Mouse (Mus musculus): ENCODE results near the gene Cryba2.

The Cryba2 gene

DNA sequence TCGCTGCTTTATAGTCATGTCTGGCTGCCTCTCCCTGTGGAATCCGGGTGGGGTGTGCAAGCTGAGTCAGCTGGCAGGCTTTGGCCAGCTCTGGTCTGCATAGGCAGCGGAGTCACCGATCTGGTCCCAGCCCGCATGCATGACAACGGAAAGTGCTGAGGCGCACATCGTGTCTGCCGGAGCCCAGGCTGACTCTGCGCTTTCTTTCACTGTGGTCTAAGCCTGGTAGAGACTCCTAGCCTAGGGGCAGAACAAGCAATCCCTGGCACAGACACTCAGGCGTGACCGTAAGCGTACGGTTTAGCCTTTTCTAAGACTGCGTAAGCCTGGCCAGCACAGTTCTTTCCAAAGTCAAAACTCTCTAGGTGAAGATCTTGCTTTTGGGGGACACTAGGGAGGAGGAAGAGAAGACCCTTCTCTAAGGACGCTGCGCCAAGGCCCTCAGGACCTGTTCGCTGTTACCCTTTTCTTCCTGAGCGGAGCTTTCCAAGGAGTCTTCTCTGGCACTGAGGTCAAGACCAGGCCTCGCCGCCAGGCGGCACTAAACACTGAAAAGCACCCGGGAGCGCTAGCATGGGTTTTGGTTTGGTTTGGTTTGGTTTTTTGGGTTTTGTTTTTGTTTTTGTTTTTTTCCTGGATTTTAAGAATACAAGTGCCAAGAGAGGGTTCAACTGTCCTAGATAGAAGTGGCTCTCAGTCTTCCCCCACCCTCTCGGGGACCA, at the start of gene Cryba2:
TSS of gene Cryba2 (minus strand) at position 10 of the 722 bp plus-strand sequence.
- peak in 1 of 2 experiments; percentile 11 for DNase-seq

DNA sequence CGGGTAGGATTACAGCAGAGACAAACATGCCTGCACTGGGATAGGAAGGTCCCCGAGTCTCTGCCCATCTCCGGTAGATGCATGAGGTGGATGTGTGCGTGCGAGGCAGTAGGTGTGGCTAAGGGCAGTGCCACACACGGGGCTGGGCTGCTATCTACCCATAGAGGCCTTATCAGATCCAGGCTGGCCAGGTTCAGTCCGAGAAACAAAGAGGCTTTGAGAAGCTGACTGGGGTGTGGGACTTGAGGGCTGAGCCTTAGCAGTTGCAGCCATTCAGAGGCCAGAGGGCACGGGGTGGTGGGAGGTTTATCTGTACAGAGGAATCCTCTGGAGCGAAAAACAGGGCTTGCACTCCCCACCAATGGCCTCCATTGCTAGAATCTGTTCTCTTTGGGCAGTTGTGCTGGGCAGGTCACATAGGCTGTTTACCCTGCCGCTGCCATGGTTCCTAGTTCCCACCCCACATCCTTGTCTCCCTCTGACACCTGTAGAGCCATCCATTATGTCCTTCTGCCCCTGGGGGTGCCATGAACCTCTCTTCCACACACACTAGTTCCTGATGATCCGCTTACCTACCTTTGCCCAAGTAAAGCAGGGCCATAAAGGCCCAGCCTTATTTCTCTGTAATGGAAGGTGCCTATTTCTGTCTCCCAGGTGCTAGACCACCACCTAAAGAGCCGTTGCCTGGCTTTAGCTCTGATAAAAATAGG, 48.9 kb upstream of the Cryba2 start:
- no peak for DNase-seq

DNA sequence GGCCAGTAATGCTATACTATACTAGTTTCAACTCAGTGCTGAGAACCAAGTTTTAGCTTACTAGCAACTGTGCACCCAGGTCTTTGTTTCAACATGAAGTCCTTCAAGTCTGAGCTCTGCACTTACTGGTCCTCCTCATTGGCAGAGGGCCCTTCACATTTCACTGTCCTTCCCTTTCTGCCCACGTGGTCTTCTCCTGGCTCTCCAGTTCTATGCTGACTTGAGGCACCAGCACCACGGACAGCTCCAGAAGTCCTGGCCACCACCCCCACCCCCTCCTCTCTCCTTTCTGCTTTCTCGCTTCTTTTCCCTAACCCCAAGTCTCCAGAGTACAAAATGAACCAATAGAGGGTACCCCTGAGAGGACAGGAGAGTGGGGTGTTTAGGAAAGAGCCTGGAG, 46.8 kb upstream of the Cryba2 start:
- DNase-seq: no peak

DNA sequence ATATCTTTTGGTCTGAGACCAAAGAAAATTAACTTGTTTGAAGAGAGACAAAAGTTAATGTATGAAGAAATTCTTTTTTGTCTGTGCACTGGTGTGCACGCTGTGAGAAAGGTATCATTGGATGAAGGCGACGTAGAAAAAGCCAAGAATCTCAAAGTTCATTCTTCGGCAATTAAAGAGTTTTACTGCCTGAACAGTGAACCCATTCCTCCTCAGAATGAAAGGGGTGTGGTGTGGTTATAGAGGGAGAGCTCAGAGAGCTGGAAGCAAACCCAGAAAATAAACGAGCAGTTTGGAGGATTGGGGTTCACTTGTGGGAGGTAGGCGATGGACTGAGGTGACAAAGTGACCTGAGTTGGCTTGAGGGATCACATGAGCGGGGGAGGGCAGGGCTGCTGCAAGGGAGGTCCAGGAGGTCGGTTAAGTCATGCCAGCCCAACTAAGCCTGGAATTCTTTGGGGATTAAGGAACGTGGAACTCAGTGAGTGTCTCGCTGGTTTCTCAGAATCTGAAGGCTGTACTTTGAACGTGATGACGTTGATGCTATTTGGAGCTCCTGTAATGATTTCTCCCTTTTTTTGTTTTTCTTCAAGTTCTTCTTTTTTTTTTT, 43.4 kb upstream of the Cryba2 start:
- DNase-seq: no peak

DNA sequence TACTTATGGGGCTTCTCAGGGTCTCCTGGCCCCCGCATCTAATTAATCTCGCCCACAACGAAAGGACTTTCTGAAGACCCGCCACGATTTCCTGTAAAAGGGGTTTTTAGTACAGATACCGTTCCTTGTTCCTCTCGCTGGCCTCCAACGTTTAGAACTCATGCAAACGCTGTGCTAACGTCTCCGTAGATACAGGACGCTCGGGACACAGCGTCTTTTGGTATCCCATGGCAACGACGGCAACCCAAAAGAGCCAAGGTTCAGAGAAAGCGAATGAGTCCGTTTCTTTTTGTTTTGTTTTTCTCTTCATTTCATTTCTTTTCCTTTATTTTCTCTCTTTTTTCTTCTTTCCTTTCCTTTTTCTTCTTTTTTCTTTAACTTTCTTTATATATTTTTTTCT, 42.5 kb upstream of the Cryba2 start, which contains the start of gene Cfap65:
TSS of gene Cfap65 (minus strand) at position 198 of the 400 bp plus-strand sequence.
- DNase-seq: no peak

DNA sequence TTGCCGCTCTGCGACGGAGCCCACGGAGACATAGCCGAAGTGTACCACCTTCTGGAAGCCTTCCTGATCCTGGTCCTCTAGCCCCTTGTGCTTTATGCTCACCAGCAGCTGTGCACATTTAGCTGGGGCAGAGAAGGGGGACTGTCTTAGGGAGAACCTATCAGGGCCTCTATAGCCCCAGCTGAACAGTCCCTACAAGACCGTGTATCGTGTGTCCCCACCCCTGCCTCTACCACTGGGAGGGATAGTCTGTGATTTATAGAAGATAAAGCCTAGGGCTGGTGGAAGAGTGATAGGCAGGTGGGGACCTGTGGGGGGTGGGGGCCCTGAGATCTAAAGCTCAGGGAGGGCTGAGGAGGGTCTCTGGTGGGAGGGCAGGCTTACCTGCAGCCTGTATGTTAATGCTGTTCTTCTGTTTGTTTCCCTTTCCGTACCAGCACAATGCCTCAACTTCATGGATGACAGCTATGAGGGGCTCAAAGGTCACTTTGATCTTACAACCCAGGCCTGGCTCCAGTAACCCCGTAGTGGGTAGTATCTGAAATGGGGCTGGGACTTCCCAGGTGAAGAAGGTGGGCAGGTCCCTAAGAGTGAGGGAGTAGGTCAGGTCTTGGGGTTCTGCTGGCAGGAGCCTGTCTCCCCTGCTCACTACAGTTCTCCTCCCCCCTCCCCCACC, 34.8 kb upstream of the Cryba2 start:
- no peak for DNase-seq

DNA sequence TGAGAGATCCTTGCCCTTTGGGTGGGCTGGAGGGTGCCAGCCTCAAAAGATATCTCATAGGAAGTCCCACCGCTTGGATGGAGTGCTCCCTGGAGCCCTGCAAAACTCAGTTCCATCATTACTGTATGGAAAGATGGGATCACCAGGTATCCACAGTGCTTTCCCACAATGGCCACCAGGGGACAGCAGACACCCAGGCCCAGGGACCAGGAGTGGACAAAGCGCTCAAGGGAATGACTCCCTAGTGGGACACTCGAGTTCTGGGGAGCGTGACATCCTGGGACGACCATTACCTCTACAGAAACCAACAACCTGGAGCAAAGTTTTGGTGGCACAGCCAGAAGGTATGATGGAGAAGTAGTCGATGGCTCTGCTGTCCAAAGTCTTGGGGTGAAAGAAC, 33.8 kb upstream of the Cryba2 start:
- DNase-seq: no peak

DNA sequence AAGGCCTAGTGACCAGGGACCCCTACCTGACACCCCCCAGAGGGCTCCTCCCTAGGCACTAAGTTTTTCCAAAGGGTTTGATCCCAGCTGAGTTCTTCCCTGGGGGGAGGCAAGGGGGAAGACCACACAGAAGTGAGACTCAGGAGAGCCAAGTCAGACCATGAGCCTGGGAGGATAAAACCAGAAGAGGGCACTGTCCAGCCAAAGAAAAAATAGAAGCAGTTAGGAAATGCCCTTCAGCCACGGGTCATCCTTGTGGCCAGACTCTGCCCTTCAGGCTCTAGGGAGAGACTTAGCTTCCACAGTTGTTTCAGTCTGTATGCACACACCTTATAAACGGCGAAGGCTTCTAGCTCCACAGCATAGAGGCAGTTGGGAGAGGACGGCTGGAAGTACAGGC, 31.5 kb upstream of the Cryba2 start:
- no peak for DNase-seq

DNA sequence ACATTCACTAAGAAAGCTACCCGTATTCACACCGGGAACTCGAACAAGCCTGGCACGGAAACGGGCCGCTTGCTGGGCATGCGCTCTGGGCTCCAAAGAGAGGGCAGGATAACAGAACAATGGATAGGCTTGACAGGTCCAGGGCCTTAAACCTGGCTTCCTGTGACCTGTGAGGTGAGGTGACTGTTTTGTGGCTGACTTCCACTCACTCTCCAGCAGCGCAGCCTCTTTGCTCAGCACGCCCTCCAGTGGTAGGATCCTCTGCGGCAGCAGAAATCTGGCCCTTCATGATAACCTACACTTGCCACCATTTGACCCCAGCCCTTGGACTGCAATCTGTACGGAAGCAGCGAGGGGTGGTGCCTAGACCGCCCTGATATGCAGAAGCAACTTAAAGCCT, 22.8 kb upstream of the Cryba2 start:
- DNase-seq: no peak

DNA sequence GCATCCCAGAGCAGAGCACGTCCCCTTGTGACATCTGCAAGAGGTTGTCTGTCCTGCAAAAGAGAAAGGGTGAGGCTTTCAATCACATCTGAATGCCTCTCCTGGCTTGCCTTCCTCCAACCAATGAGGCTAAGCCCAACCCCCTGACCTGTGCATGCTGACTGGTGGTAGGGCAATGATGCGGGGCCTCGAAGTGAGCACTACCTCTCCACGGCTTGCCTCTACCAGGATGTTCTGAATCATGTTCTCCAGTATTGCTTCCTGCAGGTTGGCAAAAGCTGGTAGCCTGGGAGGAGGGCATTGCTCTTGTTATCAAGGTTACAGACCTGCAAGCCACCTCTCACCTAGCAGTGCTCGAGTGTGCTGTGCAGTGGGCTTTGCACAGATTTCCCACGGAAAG, 9.2 kb upstream of the Cryba2 start:
- no peak for DNase-seq

DNA sequence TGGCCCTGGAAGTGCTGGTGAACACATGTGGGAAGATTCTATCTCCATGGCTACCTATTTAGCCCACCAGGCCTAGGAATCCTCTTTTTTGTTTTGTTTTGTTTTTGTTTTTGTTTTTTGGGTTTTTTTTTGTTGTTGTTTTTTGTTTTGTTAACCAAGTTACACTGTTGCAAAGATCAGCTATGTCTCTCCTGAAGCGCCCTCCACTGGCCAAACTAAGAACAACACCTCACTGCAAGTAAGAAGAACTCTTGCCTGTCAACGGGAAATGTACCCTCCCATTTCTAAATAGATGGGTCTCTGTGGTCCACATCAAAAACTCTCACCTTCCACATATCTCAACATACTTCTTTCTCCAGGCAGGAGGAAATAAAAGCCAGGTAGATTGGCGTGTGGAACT, 8.7 kb upstream of the Cryba2 start:
- DNase-seq: peak in 1 of 2 experiments; percentile 48

DNA sequence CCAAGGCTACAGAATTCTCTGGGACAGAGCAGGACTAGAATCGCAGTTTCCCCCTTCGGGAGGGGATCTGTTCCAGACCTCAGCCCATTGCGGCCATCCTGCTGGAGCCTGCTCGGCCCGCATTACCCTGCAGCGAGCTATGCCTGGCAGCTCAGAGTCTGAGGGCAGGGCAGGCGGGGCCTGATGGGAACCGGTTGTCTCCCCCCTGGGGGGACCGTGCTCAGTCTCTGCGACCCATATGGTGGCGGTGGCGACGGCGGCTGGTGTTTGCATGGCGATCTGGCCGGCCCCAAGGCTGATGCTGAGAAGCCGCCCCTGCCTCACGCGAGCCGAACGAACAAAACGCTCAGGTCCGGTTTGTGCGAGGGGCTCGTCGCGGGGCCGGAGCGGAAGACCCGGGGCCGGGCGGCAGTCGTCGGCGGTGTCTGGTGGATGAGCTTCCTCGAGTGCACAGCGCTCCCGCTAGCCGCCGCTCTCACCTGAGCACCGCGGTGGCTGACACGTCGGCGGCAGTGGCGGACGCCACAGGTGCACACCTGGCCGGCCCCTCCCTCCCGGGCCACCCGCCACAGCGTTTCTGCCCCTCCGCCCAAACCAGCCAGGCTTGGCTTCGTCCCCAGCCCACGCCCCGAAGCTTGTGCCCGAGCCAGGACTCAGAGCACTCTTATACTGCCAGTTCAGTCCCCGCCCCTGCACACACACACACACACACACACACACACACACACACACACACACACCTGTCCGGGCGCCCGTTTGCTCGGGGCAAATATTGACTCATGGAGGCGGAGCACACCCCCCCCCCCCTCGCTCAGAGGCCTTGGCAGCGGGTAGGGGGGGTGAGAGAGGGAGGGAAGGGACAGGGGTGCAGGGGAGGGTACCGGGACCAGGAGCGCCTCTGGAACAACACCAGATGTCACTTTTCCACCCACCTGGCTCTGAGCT, 7.7 kb upstream of the Cryba2 start:
- DNase-seq: no peak

DNA sequence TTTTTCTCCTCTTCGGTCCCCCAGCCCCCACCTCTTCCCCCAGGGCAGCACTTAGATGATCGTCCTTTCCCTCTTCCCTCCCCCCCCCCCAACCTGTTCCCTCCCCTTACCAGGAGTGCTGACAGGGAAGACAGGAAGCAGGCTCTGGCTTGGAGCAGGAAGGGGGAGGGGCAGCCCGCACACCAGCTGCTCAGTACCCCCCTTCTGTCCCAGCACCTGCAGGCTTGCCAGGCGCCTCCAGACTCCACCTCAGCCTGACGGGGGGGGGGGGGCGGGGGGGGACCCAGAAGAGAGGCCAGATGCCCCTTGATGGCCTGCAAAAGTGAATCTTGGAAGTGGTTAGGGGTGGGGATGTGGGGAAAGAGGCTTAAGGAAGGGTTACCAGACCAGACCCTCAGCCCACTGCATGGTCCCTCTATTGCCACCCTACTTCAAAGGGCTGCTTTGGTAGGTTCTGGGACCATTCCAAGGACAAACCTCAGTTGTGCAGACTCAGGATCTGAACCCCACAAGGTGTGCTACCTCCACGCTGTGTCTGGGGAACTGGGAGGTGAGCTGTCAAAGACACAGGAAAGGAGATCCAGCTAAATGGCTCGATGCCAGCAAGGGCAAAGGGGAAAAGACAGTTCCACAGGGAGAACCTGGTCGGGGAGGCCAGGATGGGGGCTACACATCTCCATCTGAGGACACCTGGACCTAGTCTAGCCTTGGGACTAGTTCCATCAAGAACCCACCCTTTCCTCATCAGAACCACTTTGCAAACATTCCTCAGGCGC, 5.9 kb upstream of the Cryba2 start:
- DNase-seq: no peak

DNA sequence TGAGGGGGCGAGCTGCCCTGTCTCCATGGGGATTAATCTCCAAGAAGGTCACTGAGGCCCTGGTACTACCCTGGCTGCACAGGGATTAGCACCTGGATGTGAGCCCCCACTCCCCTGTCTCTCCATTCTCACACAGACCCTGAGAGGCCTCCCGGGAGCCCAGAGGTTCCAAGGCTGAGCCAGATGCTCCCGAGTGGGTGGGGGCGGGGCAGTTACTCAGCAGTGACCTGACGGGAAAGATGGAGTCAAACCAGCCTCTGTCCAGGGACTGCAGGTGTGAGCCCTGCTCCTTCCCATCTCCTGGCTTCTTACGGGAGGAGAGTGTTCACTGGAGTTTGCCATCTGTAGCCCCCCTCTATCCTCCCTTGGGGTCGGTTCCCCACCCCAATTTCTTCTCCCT, 5.0 kb upstream of the Cryba2 start:
- DNase-seq: no peak

DNA sequence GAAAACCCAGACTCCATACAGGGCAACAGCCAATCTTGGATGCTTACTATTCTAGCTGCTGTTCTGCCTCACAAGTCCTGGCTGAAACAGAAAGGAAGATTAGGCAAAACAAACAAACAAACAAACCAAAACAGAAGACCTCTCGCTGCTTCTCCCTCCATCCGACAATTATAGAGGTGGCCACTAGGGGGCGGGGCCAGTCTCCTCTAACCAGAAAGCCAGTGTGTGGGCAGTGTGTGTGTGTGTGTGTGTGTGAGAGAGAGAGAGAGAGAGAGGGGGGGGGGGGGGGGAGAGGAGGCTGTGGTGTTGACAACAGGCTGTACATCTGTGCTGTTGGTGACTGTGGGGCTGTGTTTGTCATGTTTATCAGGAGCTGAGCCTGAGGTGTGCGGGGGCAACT, 2.0 kb upstream of the Cryba2 start:
- peak in 1 of 2 experiments; percentile 51 for DNase-seq

DNA sequence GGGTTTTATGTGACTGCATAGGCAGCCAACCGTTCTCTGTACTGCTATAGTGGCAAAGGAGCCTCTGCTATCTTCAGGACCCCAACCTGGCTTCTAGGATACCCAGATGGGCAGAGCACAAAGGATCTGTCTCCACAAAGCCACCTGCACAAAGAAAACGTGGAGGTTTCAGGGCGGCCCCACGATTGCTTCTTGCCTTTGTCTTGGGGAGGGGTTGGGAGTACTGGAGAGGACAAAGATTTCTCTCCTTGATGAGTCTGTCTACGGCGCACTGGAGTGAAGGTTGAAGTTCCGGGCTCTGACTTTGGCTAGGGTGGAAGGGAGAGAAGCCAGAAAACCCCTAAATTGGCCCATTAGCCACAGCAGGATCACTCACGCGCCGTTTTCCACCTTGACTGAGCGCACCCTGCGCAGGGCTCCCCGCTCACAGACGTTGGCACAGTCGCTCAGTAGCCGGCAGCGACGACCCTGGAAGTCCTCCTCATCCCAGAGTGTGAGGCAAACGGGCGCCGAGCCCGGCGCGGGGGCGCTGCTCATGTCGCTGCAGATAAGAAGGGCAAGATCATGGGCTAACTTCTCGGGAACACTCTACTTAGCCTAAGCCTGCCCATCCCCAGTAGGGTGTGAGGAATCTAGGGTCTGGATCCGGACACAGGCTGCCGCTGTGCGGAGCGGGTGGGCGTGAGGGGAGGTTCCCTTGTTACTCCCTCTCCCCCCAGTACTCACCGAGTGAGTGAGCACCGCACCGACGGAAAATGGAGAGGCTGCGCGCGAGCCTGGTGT, 401 bp downstream of the Cryba2 start:
- DNase-seq: no peak

DNA sequence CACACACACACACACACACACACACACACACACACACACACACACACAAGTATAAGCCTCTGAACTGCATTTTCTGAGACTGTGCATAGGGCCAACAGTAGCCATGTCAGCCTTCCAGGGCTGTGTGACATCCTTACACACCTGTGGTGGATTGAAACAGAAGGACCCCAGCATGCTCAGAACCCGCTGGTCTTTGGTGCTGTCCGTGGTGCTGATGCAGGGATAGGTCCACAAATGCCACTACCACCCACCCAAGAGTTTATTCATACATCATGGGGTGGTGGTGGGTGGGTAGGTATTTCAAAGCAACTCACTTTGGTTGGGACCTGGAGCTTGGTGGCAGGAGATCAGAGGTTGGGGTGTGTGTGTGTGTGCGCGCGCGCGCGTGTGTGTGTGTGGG, 1.4 kb downstream of the Cryba2 start:
- DNase-seq: no peak

DNA sequence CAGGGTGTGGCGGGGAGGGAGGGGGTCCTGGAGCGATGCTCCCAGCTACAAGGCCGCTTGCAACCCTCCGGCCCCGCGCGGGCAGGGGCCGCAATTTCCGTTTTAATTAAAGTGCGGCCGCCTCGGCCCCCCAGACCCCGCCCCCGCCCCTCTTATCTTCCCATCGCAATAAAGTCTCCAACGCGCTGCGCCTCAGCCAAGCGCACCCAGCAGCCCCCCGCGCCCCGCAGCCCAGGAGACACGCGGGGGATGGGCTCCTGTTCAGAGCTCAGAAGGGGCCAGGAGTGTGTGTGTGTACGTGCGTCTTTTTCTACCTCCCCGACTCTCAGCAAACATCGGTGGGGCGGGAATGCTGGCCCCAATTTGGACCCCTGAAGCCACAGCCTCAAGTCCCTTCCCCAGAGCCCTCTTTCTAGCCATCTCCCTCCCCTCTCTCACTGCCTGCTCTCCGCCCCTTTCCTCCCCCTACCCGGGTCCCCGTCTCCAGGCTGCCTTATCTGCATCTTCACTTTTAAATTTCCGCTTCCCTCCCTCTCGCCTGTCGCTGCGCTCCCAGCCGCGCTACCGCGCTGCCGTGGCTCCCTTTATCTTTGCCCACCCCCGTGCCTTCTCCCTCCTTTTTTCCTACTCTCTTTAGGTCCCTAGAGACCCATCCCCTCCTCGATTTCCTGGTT, 7.4 kb downstream of the Cryba2 start, which contains the start of gene Fev:
TSS of gene Fev (minus strand) at position 51 of the 674 bp plus-strand sequence.
- no peak for DNase-seq

DNA sequence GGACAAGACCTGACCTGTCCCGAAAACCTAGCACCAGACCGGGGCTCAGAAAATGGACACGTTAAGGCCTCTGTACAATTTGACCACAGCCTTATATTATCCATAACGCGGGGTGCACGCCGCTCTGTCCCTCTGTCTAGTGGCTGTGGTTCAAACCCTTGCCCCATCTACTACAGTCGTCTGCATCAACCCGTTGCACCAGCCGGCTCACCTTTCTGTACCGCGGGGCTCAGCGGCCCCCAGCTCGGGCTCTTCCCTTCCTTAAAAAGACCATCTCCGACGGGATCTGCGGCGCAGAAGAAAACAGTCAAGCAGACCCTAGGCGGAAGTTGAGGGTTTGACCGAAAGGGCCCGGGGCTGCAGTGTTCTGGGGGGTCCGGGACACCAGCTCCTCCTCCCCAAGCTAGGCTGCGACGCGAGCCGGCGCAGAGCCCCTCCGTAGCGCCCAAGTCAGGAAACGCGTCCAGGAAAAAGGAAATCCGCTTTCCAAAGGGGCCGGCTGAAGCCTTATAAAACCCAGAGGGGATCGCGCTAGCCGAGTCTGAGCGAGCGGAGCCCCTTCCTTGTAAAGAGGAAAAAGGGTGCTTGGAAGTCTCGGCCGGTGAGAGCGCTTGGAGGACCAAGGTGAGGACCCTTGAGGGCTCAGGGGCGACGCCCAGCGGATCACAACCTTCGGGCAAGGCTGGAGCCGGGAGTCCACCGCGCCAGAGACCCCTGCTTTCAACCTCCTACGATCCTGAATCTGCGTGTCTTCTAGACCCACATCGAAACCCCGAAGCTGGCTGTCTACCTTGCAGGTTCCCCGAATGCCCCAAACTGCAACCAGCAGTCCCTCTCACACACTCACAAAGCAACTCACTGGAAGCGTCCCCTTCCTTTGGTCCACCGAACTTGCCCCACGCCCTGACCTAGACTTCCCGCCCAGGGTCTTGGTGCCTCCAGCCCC, 8.5 kb downstream of the Cryba2 start:
- DNase-seq: no peak

Measured in spleen, adult 18-20 months (tissue).